Mouse (Mus musculus): Measurements from ENCODE around the gene Pdk2. TPM values are rescaled to one million over a fixed set of nuclear protein-coding genes. Genes with fewer than 3 reads are reported as not detected.

Pdk2 gene
- total and polyA plus RNA-seq, 2 experiments from 2014 or later = 168 to 179 TPM

DNA sequence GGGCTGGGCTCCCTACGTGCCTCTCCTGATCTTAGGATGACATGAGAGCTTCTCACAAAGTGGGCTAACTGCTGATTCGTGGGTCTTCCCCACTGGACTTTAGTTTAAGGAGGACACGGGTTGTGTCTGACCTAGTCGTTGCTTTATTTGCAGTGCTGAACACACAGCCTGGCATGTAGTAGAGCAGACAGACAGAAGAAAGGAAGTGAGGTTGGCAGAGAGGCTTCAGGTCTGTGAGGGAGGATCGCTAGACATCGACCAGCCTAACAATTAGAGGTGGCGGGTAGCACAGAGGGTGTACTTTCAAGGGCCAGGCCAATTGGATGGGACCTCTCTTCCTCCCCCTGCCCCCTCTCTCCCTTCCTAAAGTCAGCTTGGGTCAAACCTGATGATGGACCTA, 2.5 kb upstream of the Pdk2 start:
- no peak for ATAC-seq (ENCODE audit: insufficient read depth, low read depth)

DNA sequence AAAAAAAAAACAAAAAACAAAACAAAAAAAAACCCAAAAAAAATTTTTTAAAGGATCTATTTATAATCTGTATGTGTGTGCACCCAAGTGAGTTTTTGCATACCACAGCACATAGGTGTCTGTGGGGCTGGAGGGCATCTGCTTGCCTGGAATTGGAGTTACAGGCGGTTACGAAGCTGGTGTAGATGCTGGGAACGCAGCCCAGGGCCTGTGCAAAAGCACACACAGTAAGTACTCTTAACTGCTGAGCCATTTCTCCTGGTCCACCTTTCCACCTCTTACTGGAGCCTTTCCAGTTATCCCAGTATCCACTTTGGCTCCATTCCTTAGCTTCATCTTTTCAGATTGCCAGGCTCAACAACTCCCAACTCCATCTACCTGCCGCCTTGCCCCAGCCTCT, 1.9 kb upstream of the Pdk2 start:
- TF ChIP-seq EP300 (IDR thresholded peaks at IDR 0.05; ENCODE audit: low read depth) = no peak
- no peak for TF ChIP-seq CTCF (IDR thresholded peaks at IDR 0.05; ENCODE audit: low read depth)
- H3K9ac ChIP-seq (replicated peaks; ENCODE audit: low read depth, low read length) = no peak overlapping the region
- no peak overlapping the region for H3K4me3 ChIP-seq (ENCODE audit: low read depth, low read length)
- H3K27ac ChIP-seq (ENCODE audit: low read depth) = no peak overlapping the region
- H3K27me3 ChIP-seq (ENCODE audit: control insufficient read depth, insufficient read depth, low read length) = no peaks in the 10 kb centered on the region
- ATAC-seq (ENCODE audit: insufficient read depth, low read depth) (no peak), DNase-seq (ENCODE audit: low spot score) (no peak)
- H3K4me2 ChIP-seq (ENCODE audit: low read depth, low read length) = no peak overlapping the region
- H3K9me3 ChIP-seq (replicated peaks; ENCODE audit: control insufficient read depth, low read length) = no peaks in the 10 kb centered on the region
- 88% methylated on average over 4 of the region's 4 CpGs for WGBS
- peaks cover 11% of the 10 kb centered on the region; the same call in 1 of the 2 replicates for H3K4me1 ChIP-seq (ENCODE audit: control insufficient read depth, insufficient read depth)
- peaks cover 26% of the 10 kb centered on the region for H3K36me3 ChIP-seq (replicated peaks; ENCODE audit: control insufficient read depth, insufficient read depth, low read length)

More for the DNA sequence above, 2.5 kb upstream of the Pdk2 start:
- Histone ChIP-seq H3K27ac (ENCODE audit: low read depth) (no peak overlapping the region), H3K4me3 (ENCODE audit: low read depth, low read length) (no peak overlapping the region), H3K27me3 (ENCODE audit: control insufficient read depth, insufficient read depth, low read length) (no peaks in the 10 kb centered on the region), H3K36me3 (replicated peaks; ENCODE audit: control insufficient read depth, insufficient read depth, low read length) (peaks cover 21% of the 10 kb centered on the region), H3K4me2 (ENCODE audit: low read depth, low read length) (no peak overlapping the region), H3K4me1 (ENCODE audit: control insufficient read depth, insufficient read depth) (peaks cover 11% of the 10 kb centered on the region; the same call in 1 of the 2 replicates), H3K9ac (replicated peaks; ENCODE audit: low read depth, low read length) (no peak overlapping the region), H3K9me3 (replicated peaks; ENCODE audit: control insufficient read depth, low read length) (no peaks in the 10 kb centered on the region)
- WGBS = 60% methylated on average over 7 of the region's 7 CpGs
- DNase-seq (ENCODE audit: low spot score) = no peak
- no peak for TF ChIP-seq EP300 (IDR thresholded peaks at IDR 0.05; ENCODE audit: low read depth)
- TF ChIP-seq CTCF (IDR thresholded peaks at IDR 0.05; ENCODE audit: low read depth) = no peak

DNA sequence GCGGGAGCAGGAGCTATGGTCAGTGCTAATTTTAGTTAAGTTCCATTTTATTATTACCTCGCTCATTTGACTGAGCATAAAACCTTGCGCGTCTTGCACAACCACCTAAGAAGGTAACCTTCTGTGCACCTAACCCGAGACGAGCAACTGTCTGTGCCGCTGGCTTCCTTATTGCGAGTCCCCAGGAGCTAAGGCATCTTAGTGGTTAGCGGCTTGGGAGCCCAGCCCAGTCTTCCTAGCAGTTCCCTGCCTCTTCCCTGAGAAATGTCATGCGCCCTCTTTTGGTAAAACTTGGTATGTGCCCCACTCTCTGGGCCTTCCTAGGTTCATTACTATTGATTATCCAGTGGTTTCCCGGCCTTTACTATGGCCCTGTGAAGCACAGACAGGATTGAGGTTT, 942 bp upstream of the Pdk2 start:
- Histone ChIP-seq H3K4me3 (ENCODE audit: low read depth, low read length) (peak overlapping the region; percentile 71), H3K4me2 (ENCODE audit: low read depth, low read length) (peak overlapping the region; percentile 88), H3K27me3 (ENCODE audit: control insufficient read depth, insufficient read depth, low read length) (no peaks in the 10 kb centered on the region), H3K9ac (replicated peaks; ENCODE audit: low read depth, low read length) (peak overlapping the region; percentile 38), H3K36me3 (replicated peaks; ENCODE audit: control insufficient read depth, insufficient read depth, low read length) (peaks cover 36% of the 10 kb centered on the region), H3K27ac (ENCODE audit: low read depth) (peak overlapping the region; percentile 71), H3K9me3 (replicated peaks; ENCODE audit: control insufficient read depth, low read length) (no peaks in the 10 kb centered on the region), H3K4me1 (ENCODE audit: control insufficient read depth, insufficient read depth) (peaks cover 11% of the 10 kb centered on the region; the same call in 1 of the 2 replicates)
- TF ChIP-seq EP300 (IDR thresholded peaks at IDR 0.05; ENCODE audit: low read depth) = no peak
- TF ChIP-seq CTCF (IDR thresholded peaks at IDR 0.05; ENCODE audit: low read depth) = peak; percentile 82
- ATAC-seq (ENCODE audit: insufficient read depth, low read depth) = no peak
- under 1% methylated on average over 11 of the region's 11 CpGs for WGBS
- peak; percentile 84 for DNase-seq (ENCODE audit: low spot score)

DNA sequence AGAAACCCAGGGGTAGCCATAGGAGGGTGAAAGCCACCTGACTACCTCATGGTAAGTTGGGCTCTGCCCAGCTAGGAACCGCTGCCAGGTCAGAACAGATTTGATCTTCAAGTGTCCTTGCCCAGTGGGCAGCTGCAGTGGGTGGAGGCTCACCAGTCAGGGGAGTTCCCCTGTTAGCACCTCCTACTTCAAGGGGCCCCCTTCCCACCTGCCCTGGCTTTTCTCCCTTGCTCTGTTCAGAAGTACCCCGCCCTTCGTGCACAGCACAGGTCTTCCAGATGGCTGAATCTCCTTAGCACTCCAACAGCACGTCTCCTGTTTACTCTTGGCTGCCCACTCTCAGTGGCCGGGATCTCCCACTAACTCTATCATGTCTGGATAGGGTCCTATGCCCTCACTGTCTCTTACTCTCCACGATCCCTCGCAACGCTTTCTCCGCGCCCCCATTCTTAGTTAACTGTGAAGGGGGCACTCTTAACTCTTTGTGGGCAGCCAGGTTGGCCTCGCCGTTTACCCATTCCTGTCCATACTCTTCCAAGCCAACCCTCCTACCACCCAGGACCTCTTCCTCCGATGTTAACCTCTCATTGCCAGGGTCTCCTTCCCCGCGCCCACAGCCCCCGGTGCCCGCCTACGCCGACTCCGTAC, 539 bp downstream of the Pdk2 start:
- WGBS = 2% methylated on average over 20 of the region's 20 CpGs
- peak; percentile 87 for DNase-seq (ENCODE audit: low spot score)
- peak; percentile 73 for ATAC-seq (ENCODE audit: insufficient read depth, low read depth)
- no peaks in the 10 kb centered on the region for H3K27me3 ChIP-seq (ENCODE audit: control insufficient read depth, insufficient read depth, low read length)
- H3K4me2 ChIP-seq (ENCODE audit: low read depth, low read length) = peak overlapping the region; percentile 88
- no peak for TF ChIP-seq CTCF (IDR thresholded peaks at IDR 0.05; ENCODE audit: low read depth)
- TF ChIP-seq EP300 (IDR thresholded peaks at IDR 0.05; ENCODE audit: low read depth) = peak; percentile 81
- no peaks in the 10 kb centered on the region for H3K9me3 ChIP-seq (replicated peaks; ENCODE audit: control insufficient read depth, low read length)
- H3K36me3 ChIP-seq (replicated peaks; ENCODE audit: control insufficient read depth, insufficient read depth, low read length) = peaks cover 50% of the 10 kb centered on the region
- H3K4me3 ChIP-seq (ENCODE audit: low read depth, low read length) = peak overlapping the region; percentile 71
- H3K4me1 ChIP-seq (ENCODE audit: control insufficient read depth, insufficient read depth) = peaks cover 11% of the 10 kb centered on the region; the same call in 1 of the 2 replicates
- H3K27ac ChIP-seq (ENCODE audit: low read depth) = peak overlapping the region; percentile 90
- peak overlapping the region; percentile 92 for H3K9ac ChIP-seq (replicated peaks; ENCODE audit: low read depth, low read length)

DNA sequence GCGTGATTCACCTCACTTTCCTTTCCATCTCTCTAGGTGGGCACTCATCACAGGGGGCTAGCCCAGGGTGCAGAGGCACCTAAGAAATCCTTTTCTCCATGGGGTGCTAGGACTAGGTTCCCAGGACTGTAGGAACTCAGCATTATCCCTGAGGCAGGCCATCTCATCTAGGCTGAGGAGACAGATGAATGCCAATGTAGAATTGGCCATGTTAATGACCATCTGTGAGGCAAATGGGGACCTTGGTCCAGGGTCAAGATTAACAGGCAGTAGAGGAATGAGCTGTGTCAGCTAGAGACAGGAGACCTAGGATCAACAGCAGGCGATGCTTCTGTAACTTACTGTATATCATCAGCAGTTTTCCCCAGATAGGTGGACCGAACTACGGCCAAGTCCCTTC, 1.4 kb downstream of the Pdk2 start:
- Histone ChIP-seq H3K9me3 (replicated peaks; ENCODE audit: control insufficient read depth, low read length) (no peaks in the 10 kb centered on the region), H3K4me1 (ENCODE audit: control insufficient read depth, insufficient read depth) (peaks cover 11% of the 10 kb centered on the region; the same call in 1 of the 2 replicates), H3K27me3 (ENCODE audit: control insufficient read depth, insufficient read depth, low read length) (no peaks in the 10 kb centered on the region), H3K27ac (ENCODE audit: low read depth) (peak overlapping the region; percentile 90), H3K4me3 (ENCODE audit: low read depth, low read length) (peak overlapping the region; percentile 71), H3K9ac (replicated peaks; ENCODE audit: low read depth, low read length) (peak overlapping the region; percentile 92; the same call in 1 of the 2 replicates), H3K4me2 (ENCODE audit: low read depth, low read length) (peak overlapping the region; percentile 88), H3K36me3 (replicated peaks; ENCODE audit: control insufficient read depth, insufficient read depth, low read length) (peaks cover 46% of the 10 kb centered on the region)
- ATAC-seq (ENCODE audit: insufficient read depth, low read depth) (no peak), DNase-seq (ENCODE audit: low spot score) (no peak)
- TF ChIP-seq EP300 (IDR thresholded peaks at IDR 0.05; ENCODE audit: low read depth) (no peak), CTCF (IDR thresholded peaks at IDR 0.05; ENCODE audit: low read depth) (no peak)
- 58% methylated on average over 4 of the region's 4 CpGs for WGBS

Data from heart, postnatal 0 days (tissue).